Mouse (Mus musculus) NIH3T3 (cell line): ENCODE results near the gene Prdm5.

Experiments
- DNase-seq: peaks from one replicate; pipeline ENCODE4 v3.0.0-alpha.2; 2012; ENCODE audit warnings: low read depth

Gene Prdm5

DNA sequence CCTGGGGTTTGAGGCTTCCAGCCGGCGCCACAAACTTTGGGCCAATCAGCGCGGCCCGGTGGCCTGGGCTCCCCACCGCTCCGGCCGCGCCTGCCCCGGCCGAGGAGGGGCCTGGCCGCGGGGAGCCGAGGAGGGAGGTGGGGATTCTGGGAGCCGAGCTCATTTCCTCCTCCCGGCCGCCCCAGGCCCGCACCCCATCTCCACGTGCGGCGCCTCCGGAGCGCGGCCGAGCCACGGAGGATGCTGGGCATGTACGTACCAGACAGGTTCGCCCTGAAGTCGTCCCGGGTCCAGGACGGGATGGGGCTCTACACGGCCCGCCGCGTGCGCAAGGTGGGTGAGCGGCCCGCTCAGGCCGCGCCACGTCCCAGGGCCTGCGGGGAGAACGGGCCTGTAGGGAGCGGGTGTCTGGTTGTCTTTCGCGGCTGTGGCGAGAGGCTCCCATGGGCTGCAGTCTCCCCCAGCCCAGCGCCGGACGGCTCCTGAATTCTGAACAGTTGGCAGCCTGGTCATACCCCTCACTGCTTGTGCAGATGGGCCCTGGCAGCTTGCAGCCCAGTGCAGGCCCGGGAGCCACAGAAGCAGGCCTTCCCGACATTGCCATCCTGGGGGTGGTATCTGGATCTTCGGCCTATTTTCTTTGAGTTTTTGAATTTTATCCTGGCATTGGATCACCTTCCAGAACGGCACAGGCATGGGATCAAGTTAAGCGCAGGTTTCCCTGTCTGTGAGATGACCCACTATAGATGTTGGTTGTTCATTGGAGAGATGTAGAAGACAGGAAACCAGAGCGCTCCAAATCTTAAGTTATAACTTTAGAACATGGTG is at the start of gene Prdm5:
Gene Prdm5, plus strand, starts transcription at position 128 of the 828 bp plus-strand sequence.
- DNase-seq, result peak; percentile 90

DNA sequence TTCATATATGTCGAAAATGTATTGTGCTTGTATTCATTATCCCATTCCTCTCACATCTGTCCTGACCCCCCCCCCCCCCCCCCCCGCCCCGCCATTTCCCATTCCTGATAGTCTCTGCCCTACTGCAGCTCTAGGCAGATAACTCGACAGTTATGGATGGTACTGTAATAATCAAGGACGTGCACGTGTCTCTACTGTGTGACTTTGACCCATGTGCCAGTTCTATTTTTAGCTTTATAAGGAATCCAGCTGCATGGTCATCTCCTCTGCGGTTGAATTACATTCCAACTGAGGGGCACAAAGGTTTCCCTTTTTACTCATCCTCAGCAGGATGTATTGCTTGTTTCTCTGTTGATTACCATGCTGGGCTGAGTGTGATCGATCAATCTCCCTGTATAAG is 39.3 kb upstream of the Prdm5 start:
- DNase-seq, result no peak

DNA sequence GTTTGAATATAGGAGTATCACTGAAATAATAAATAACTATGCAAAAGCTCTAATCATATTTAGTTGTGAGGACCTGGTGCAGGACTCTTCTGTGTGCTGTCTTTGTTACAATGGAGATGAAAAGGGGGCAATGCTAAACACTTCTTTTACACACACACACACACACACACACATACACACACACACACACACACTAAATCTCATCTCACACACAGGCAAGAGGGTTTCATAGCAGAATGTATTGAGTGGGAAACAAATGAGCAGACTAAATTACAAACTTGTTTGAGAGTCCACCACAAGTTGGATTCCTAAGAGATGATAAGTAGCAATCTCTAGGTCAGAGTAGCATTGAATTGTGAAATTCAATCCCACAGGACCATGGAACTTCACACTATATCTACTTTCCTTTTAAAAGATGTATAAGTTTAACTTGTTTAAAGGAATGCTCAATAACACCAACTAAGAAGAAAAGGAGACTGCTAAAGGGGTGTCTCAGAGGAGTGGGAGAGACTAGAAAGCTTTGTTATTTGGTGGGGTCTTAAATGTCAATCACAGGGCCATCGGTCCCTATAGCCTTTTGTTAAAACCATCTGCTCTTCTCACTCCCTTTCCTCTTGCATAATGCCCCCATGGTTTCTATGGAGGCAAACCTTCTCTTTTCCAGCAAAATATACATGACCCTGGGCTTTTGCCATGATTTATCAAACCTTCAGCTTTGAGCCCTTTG is 35.5 kb upstream of the Prdm5 start:
- DNase-seq, result peak; percentile 9

DNA sequence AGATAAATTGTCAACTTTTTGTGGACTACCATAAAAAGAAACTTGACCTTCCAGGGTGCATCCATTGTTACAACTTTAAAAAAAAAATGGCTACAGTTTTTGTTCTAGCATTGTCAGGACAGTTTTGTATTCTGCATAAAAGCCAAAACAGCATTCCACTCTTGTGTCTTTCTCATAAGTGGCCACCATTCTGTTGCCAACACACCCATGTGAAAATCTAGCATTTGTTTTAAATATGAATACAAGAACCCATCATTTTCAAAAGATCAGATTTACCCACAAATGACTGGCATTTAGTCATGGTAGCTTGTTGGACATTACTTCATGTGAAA is 35.0 kb upstream of the Prdm5 start:
- no peak for DNase-seq

DNA sequence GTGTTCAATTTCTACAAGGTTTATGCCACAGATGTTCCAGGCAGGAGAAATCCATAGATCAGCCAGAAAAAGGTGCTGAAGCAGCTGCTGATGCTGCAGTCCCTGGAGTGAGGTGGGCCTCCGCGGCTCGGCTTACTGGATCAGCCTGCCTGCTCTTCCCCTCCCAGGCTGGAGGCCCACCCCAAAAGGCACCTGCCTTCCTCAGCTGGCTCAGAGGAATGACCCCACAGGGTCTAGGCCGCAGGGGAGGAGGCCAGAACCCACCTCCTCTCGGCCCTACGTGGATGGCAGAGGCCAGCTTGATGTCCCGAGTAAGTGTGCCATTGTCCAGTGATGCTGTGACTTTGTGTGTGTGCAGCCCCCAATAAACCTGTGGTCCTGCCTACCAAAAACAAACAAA is 20.6 kb upstream of the Prdm5 start:
- no peak for DNase-seq

DNA sequence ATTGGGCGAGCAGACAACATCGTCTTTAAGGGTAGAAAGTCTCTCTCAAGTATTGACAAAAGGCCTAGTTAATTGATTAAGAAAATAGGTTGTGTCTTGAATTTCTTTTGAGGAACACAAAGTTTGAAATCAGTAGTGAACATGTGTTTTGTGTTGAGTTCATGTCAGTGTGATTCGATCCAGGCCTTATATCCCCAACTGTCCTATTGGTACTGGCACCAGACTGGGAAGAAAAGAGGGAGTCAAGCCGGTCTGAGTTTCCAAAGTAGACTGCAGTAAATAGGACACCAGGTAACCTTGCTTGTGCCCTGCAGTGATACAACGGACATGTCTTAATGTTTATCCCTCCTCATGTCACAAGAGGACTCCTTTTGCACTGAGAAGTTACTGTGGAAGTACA is 19.6 kb upstream of the Prdm5 start:
- DNase-seq, result no peak

DNA sequence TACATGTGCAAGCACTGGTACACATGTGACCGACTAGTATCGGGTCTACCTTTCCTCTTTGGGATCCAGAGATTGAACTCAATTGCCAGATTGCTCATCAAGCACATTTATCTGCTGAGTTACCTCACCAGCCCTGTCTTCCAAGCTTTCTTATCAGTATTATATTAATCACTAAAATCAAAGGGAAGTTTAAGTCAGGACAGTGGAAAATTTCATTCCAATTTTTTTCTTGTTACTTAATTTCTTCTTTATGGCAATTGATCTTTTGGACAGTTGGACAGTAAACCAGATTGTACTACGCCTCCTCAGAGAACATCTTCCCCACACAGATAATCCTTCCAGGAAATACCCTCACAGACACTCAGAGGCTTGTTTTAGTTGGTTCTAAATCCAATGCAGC is 18.7 kb upstream of the Prdm5 start:
- DNase-seq, result no peak

DNA sequence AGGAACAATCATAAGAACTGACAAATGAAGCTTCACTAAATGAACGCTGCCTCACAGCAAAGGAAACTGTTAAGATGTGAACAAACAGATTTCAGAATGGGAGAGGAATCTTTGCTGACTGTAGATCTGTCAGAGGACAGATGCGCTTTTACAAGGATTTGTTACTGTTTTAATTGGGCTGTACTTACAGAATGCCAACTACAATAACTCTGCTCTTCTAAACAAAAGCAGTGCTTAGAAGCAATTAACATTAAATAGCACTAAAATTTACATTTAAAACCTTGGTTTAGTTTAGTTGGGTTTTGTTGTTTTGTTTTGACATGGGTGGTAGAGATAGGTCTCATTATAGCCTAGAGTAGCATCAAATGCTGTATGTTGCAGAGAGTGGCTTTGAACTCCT is 14.3 kb upstream of the Prdm5 start:
- no peak for DNase-seq

DNA sequence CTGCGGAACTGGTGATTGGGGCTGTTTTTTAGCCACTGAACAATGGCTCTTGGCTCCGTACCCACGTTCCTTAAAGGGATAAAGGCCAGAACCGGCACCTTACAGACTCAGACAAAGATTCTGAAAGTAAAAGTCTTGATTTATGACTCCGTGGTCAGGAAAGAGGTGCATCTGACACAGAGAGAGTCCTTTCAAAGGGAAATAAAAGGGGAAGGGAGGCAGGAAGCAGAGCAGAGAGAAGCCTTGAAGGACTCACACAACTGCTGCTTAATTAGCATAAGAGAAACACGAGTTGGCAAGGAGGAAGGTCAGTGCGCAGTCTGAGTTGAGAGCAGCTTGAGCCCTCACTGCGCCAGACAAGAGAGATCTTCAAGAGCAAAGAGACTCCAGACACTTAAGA is 13.7 kb upstream of the Prdm5 start:
- DNase-seq, result no peak

DNA sequence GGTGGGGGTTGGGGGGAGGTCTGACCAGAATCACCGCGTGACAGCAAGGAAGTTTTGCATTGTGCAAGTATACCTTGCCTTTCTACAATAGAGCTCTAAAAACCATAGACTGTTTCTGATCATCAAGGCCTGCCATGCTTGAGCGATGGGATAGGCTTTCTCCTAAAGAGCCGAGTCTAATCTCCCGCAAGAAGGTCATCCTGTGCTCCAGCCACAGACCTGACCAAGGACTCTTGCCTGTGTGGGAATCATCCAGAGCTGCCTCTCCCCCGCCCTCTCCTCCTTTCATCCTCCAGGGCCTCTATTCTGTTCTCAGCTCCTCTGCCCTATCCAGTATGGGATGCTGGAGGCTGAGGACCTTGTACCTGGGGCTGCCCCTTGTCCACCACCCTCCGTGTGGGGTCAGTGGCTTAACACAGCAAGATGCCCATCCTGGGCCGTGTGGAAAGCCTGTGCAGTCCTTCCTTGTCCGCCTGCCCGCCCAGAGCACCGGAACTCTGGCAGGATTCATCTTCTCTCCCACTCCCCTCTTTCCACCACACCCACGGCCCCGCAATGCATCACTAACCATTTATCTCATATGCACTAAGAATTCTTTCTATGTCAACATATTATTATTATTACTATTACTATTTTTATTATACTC is 12.9 kb upstream of the Prdm5 start:
- DNase-seq, result no peak

DNA sequence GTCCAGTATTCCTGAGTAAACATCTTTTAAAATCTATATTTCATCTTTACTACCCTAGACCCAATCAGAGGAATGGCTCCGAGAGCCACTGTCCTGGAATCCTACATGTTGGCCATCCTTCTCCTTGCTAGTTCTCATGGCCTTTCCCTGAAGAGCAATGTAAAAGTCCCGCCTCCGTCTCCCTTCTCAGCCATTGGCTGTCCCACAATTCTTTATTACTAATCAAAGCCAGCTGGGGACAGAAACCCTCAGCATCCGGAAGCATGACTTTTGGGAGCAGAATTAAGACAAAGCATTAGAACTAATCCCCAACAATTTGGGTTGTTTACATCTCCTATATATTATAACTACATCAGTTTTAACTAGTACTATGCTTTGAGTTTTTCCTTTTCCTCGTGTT is 10.9 kb upstream of the Prdm5 start:
- peak; percentile 13 for DNase-seq

DNA sequence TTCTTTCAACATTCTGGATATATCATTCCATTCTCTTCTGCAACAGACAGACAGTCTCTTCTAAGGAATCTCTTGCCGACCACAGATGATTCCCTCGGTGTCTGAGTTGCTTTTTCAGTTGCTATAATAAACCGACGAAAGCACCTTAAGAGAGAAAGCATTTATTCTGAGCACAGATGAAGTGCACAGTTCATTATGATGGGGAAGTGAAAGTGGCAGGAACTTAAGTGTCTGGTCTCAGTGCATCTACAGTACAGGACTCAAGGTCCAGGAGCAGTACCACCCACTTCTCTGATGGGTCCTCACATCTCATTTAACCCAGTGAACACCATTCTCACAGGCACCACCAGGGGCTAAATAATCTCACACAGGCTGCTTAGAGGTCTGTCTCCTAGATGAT is 5.2 kb upstream of the Prdm5 start:
- no peak for DNase-seq

DNA sequence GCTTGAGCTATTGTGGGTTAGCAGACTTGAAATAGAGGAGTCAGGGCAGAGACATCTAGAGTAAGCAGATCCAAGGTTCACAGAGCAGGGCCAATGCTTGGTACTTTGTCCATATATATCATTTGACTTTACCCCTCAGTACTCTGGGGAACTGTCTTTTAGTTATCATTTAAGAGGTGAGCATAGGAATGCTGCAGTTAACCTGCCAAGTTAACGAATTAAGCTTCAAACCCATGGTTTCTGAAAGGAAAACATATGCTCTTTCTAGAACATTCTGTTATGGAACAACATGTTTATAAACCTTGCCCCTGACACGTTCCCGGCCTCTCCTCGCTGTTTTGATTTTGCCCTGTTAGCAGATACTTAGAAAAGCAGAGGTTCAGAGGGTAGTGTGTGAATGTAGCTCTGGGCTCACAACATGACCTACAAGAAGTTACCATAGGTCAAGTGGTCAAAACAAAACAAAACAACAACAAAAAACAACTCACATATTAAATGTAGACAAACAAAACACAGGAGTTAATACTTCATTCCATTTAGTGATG is 973 bp downstream of the Prdm5 start:
- no peak for DNase-seq

DNA sequence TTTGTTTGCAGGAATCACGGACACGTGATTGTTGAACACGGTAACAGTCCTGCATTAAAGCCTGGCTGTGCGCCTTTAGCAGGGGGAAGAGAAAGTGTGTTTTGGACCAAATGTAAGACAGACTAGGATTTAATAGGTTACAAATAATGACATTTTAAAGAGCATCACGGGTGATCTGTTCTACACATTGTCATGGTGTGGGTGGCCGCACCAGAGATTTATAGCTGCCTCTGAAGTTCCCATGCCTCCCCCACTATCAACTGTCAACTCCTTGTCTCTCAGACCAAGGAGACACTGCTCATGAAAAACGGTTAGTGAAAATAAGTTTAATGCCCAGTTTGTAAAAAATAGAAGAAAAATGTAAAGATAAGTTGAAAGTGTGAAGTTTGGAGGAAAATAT is 2.7 kb downstream of the Prdm5 start:
- no peak for DNase-seq

DNA sequence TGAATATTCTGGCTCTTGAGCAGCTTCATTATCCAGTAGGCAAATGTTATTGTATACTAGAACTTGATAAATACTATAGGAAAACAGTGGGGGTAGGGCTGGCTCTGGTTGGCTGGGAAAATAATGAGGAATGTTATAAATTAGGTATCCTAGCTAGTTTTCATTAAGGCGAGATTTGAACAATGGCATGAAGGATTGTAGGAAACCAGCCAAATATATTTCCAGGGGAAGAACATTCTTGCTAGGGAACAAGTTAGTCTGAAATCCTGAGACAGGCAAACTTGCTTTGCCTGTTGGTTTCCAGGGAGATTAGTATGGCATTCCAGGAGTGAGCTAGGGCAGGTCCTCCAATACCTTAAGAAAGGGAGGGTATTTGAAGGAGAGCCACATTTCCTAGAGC is 4.9 kb downstream of the Prdm5 start:
- DNase-seq, result no peak

DNA sequence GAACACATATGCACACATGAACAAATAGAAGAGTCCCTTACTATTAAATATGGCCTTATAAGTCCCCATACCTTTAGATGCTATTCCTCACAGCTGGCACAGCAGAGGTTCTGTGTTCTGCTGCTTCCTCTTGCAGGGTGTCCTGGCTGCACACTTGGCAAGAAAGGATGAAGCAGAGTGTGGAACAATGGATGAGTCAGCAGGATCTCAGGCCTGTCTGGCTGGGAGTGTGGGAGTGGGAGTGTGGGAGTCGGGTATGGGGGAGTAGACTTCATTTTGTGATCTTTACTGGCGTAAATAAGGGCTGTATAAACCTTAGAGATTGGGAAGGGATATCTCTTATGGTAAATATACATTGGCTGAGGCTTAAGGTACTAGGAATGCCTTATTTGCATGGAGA is 14.1 kb downstream of the Prdm5 start:
- DNase-seq, result no peak

DNA sequence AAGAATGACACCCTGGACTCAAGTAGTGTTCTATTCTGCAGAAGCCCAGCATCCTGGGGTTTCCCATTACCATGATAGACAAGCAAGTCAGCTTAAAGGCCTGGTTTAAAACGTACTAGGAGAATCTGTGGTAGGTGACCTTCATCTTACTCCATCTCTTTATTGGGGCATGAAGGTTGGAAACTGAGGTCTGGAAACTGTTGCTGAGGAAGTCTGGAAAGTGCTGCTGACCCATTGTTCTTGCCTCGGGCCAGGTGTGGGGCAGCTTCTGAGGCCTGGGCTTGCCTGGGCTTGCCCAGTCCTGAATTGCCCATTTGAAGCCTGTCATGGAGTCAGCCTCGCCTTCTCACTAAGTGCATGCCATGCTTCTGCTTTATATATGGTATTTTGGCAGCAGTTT is 17.8 kb downstream of the Prdm5 start:
- DNase-seq, result no peak

DNA sequence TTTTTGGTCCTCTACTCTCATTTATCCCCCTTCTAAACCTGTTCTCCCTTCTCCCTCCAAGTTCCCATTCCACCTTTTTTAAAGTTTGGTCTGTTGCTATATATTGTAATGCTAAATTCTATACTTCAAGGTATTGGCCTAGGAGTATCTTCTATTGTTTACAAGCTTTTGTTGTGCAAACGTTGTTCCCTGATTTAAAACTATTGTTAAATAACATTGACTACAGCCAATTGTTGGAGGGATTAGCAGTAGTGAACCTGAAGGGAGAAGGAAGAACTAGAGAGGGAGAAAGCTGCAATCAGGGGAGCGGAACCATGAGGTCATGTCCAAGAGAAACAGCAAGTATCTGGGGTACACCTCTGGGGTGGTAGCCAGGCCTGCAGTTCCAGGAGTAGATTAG is 18.5 kb downstream of the Prdm5 start:
- DNase-seq, result no peak

DNA sequence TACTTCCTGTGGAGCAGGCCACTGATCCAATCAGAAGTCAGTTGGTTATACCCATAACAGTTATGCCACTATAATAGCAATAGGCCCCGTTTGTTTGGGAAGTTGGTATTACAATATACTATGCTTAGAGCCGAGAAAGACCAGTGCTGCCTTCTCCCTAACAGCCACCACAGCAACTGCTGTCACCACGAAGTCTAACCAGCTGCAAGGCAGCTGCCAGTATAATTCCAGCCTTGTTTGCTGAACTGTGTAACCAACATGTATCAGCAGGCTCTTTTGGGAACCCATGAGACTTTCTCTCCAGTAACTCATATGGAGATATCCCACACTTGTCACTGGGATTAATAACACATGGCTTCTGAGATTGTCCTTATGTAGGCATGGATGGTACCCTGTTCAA is 19.6 kb downstream of the Prdm5 start:
- DNase-seq, result no peak

DNA sequence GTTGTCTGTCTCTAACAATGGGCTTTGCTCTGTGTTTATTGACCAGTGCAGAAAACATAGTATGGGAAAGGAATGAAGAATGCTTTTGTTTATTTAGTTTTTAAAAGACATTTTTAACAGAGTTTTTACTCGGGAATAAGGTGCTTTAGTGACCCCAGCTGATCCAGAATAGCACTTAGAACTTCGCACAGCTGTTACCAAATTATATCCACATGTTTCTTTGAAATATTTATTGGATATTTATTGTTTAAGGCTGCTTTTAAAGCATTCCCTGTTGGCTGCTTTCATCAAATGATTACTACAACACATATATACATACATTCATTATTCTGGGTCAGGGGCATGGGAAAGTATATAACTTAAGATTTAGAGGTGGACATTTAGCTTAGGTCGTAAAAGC is 32.9 kb downstream of the Prdm5 start:
- DNase-seq, result no peak

DNA sequence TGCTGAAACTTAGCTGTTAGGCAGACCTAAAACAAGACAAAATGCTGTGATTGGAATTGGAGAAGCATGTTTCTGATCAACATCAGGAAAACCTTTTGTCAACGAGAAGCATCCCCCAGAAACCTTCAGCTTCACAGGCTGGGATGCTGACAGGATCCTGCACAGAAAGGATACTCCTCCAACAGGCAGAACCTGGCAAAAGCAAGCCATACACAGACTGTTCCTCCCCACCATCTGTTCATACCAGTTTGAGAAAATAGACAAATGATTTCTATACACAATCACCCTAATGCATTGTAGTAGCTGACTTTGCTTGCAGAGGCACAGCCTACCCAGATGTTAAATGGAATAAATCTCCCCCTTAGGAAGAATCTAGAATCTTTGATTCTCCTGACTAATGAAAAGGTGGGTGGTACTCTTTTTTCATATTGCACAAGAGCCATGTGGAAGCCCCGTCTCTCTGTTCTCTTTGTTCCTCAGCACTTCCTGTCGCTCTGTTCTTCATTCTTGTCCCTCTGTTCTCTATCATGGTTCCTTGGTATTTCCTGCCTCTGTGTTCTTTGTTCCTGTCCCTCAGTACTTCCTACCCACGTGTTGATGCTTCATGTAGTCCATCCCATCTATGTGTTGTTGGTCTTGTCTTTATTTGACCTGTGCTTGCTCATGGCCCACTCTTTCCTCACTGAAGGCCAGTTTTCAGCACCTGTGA is 39.4 kb downstream of the Prdm5 start:
- DNase-seq, result no peak

DNA sequence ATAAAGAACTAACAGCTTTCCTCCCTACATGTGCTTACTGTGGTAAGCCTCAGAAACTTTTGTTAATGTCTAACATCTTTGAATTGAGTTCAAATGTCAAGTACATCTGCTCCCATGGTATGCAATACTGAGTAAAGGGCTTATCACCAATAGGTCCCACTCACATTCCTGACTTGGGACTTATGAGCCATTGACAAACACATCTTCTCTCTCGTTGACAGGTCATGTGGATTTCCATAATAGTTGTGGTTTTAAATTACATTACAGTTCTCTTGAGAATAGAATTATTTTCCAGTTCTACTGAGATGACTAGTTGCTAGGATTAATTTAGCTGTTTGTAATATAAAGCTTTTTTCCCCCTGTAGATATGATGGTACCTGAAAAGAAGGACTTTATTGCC is 49.9 kb downstream of the Prdm5 start:
- DNase-seq, result peak; percentile 58
